Mouse (Mus musculus) limb, embryonic 12.5 days (tissue): ENCODE data around the gene Tars. TPM values are rescaled to one million over a fixed set of nuclear protein-coding genes. Genes with fewer than 3 reads are reported as not detected.

ENCODE experiments used
- ATAC-seq: fragments of 200-750 bp; cut with Nextera tagmentation; 2 replicates; pipeline ENCODE4 v1.8.0; 2017; ENCODE audit warnings: low read depth, moderate TSS enrichment; ENCODE audit not compliant: insufficient number of reproducible peaks, insufficient read depth, low FRiP score, low TSS enrichment
- H3K27ac ChIP-seq: fragments of 300-500 bp; sonication (generic); 2 replicates; pipeline ENCODE4 v1.5.1; 2016; ENCODE audit warnings: mild to moderate bottlenecking, moderate library complexity
- H3K27me3 ChIP-seq: fragments of 300-500 bp; sonication (generic); 2 replicates; pipeline ENCODE4 v1.6.1; 2016; ENCODE audit warnings: mild to moderate bottlenecking, moderate library complexity
- H3K36me3 ChIP-seq: fragments of 300-500 bp; sonication (generic); 2 replicates; pipeline ENCODE4 v1.6.1; 2016; ENCODE audit warnings: mild to moderate bottlenecking, moderate library complexity
- H3K4me1 ChIP-seq: fragments of 300-500 bp; sonication (generic); replicated peaks from 2 replicates; pipeline ENCODE4 v1.6.1; 2016
- H3K4me2 ChIP-seq: fragments of 300-500 bp; sonication (generic); 2 replicates; pipeline ENCODE4 v1.6.1; 2016; ENCODE audit warnings: mild to moderate bottlenecking, moderate library complexity
- H3K4me3 ChIP-seq: fragments of 300-500 bp; sonication (generic); replicated peaks from 2 replicates; pipeline ENCODE4 v1.5.1; 2016; ENCODE audit warnings: mild to moderate bottlenecking
- H3K9ac ChIP-seq: fragments of 300-500 bp; sonication (generic); replicated peaks from 2 replicates; pipeline ENCODE4 v1.6.1; 2016; ENCODE audit warnings: mild to moderate bottlenecking, moderate library complexity
- H3K9me3 ChIP-seq: fragments of 300-500 bp; sonication (generic); 2 replicates; pipeline ENCODE4 v1.6.1; 2016; ENCODE audit warnings: mild to moderate bottlenecking, moderate library complexity
- WGBS: fragments of 180-500 bp; shearing (Covaris S2); methylation state at CpG from one replicate; pipeline ENCODE4 v1.1.7; 2016; 5-methylcytosine and 5-hydroxymethylcytosine counted together
- polyA plus RNA-seq: library from polyadenylated mRNA; unstranded; fragments of >200 nt; fragmentation: Nextera tagmentation; extraction: Ambion mirVana; gene quantifications from 2 replicates; pipeline ENCODE4 v1.2.1, GENCODE M21; 2016

Gene Tars
- polyA plus RNA-seq, 1 experiment from 2014 or later: 75.7 TPM

DNA sequence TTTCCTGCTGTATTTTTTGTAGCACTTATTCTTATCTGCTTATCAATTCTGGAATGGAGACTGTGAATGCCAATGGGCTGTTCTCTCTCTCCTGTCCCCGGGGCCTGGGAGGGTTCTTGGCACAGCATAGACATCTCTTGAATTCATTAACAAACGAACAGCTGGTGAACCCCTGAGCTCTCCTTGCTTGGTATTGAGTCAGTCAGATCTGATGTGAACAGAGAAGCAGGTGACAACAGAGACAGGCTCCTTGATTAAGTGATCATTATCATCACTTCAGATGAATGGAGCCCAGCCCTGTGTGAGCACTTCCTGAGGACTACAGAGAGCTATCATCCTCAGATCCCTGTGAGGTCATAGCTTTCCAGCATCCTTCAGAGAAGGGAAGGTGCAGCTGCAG lies 35.4 kb downstream of the Tars start:
- Histone ChIP-seq H3K9me3 (no peaks in the 10 kb centered on the region), H3K36me3 (no peaks in the 10 kb centered on the region), H3K9ac (no peak overlapping the region), H3K27me3 (no peaks in the 10 kb centered on the region), H3K4me2 (no peak overlapping the region), H3K4me1 (no peaks in the 10 kb centered on the region), H3K27ac (no peak overlapping the region), H3K4me3 (no peak overlapping the region)
- no peak for ATAC-seq
- WGBS: 49% methylated on average over 2 of the region's 2 CpGs

DNA sequence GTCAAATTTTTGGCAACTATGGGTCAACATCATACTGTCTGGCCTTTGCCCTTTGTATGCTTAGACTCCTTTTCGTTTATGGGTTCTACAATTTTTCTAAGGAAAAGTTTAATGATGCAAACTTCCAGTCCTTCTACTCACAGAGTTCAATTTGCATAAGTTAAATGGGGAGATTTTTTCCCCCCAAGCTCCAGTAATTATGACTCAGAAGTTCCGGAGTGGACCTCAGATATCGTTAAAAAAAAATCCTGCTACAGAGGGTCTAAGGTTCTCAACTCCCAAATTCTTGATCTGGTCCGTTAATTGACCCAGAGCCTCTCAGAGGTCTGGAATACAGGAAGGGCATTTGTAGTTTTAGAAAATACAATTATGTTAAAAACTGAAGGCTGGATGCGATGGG lies 37.6 kb downstream of the Tars start:
- H3K27ac ChIP-seq: no peak overlapping the region
- 87% methylated on average over 5 of the region's 5 CpGs for WGBS
- no peaks in the 10 kb centered on the region for H3K36me3 ChIP-seq

GRCm38 (mm10) chr15:11360888-11361287 lies 38.6 kb downstream of the Tars start:
- H3K4me1 ChIP-seq: no peaks in the 10 kb centered on the region
- 70% methylated on average over 1 of the region's 1 CpGs for WGBS
- H3K27me3 ChIP-seq: no peaks in the 10 kb centered on the region
- no peaks in the 10 kb centered on the region for H3K9me3 ChIP-seq
- H3K27ac ChIP-seq: no peak overlapping the region
- H3K36me3 ChIP-seq: no peaks in the 10 kb centered on the region
- H3K4me2 ChIP-seq: no peak overlapping the region
- H3K9ac ChIP-seq: no peak overlapping the region
- no peak for ATAC-seq
- no peak overlapping the region for H3K4me3 ChIP-seq

More for the DNA sequence above, 37.6 kb downstream of the Tars start:
- Histone ChIP-seq H3K9ac (no peak overlapping the region), H3K4me1 (no peaks in the 10 kb centered on the region), H3K9me3 (no peaks in the 10 kb centered on the region), H3K4me2 (no peak overlapping the region), H3K27me3 (no peaks in the 10 kb centered on the region), H3K4me3 (no peak overlapping the region)
- no peak for ATAC-seq

DNA sequence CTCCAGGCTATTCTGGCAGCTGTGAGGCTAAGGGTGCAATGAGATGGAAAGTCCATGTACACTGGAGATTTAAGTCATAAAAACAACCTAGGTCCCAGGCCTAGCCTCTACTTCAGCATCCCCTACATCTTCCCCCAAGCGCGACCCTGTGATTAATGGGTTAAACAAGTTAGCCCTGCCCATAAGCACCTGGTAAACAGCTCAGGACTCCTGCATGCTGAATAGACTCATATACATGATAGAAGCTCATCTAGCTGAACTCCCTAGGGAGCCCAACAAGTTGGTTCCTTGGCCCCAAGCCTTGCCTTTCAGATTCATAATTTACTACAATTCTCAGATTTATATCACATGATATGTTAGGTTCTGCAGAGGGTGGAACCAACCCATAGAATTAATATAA lies 42.0 kb downstream of the Tars start:
- Histone ChIP-seq H3K36me3 (no peaks in the 10 kb centered on the region), H3K4me3 (no peak overlapping the region), H3K9me3 (no peaks in the 10 kb centered on the region), H3K4me1 (no peaks in the 10 kb centered on the region), H3K4me2 (no peak overlapping the region), H3K27me3 (no peaks in the 10 kb centered on the region), H3K9ac (no peak overlapping the region), H3K27ac (no peak overlapping the region)
- no peak for ATAC-seq
- 91% methylated on average over 2 of the region's 2 CpGs for WGBS

GRCm38 (mm10) chr15:11355865-11356264 lies 43.6 kb downstream of the Tars start:
- H3K27me3 ChIP-seq: no peaks in the 10 kb centered on the region
- H3K4me1 ChIP-seq: no peaks in the 10 kb centered on the region
- H3K4me3 ChIP-seq: no peak overlapping the region
- no peak overlapping the region for H3K9ac ChIP-seq
- no peak overlapping the region for H3K27ac ChIP-seq
- no peak for ATAC-seq
- no peak overlapping the region for H3K4me2 ChIP-seq
- WGBS: 30% methylated on average over 3 of the region's 3 CpGs
- H3K9me3 ChIP-seq: no peaks in the 10 kb centered on the region
- no peaks in the 10 kb centered on the region for H3K36me3 ChIP-seq

DNA sequence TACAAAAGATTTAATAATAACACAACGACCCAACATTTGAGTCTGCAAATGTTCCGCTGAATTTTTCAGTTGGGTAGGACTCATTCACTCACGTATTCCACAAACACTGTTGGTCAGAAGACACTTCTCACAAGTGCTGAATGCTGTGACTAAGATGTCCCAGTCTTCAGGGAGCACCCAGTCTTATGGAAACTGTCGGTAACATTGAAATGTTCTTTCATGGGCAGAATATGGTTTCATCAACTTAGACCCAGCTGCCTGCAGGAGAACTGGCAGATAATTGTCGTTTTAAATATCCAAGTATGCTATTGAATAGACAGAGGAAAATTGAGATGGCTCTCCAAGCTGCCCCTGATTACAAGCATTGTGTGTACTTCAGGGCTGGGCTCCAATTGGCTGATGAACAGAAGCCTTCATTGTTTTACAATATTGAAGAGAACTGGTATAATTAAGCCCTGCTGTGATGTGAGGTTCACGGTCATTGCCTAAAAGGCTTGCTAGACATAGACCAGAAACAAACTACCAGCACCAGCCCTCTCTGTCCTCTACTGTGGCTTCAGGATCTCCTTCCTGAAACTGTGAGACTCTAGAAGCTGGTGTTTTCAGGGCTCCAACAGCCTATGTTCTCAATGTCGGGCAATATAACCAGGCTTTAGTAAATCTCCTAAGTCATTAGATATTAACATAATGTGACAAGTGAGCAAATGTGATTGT lies 59.8 kb downstream of the Tars start:
- Histone ChIP-seq H3K4me1 (no peaks in the 10 kb centered on the region), H3K9me3 (no peaks in the 10 kb centered on the region), H3K27ac (no peak overlapping the region), H3K4me3 (no peak overlapping the region), H3K9ac (no peak overlapping the region), H3K4me2 (no peak overlapping the region), H3K36me3 (no peaks in the 10 kb centered on the region), H3K27me3 (no peaks in the 10 kb centered on the region)
- no peak for ATAC-seq
- WGBS: 85% methylated on average over 7 of the region's 7 CpGs
